Mouse (Mus musculus): Measurements from ENCODE around the gene Rps12.

DNA sequence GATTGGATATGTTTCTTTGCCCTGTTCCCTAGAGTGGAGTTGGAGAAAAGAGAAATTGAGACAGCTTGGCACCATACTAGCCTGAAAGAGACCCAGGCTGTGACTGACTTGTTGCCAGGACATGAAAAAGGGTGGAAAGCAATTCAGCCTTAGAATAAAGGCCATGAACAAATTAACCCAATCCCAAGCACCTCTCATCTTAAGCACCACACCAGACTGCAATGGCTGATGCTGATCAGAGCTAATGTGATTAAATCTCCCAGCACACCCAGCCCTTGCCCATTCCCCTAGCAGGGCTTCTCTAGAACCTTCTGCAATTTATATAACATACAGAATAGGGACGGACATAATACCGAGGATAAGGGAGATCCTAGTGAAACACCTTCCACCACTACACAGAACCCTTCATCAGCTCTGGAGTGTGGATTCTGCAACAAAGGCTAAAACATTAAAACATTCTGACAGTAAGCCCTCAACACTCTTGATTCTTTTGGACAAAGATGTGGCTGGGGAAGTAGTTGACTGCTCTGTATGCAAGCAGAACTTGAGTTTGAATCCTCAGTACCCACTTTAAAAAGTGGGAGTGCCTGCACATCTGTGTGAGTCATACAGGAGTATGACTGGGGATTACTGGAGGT lies 4.1 kb downstream of the Rps12 start:
- no peak for TF ChIP-seq CTCF (IDR thresholded peaks at IDR 0.05)
- TF ChIP-seq EP300 (IDR thresholded peaks at IDR 0.05): no peak
